Mouse (Mus musculus) liver, postnatal 0 days (tissue): Measurements from ENCODE around the gene Agbl4.

Source experiments
- CTCF ChIP-seq: sonication (generic); IDR thresholded peaks from 2 replicates; pipeline ENCODE4 v1.5.1; 2016; ENCODE audit warnings: antibody characterized with exemption, low read depth
- EP300 ChIP-seq: IDR thresholded peaks from 2 replicates; pipeline ENCODE4 v1.6.1; 2016; ENCODE audit warnings: antibody characterized with exemption, low read depth, mild to moderate bottlenecking

DNA sequence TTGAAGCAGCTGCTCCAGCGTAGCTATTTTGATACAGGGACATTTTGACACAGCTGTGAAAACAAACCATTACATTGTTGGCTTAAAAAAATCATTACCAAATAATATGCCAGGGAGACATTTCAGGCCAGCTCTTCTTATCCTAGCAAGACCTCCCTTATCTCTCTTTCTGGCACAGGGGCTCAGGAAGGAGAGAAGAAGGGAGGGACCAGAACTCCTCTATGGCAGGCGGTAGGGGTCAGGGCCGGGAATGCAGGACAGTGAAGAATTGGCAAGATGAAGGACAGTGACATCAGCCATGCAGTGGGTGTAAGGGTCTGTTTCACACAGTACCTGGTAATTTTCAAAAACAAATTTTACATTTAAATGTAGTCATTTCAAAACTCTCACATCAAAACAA lies 1116.5 kb downstream of the Agbl4 start:
- TF ChIP-seq CTCF = no peak
- TF ChIP-seq EP300 = no peak
